Mouse (Mus musculus) kidney, postnatal 36 days (tissue): ENCODE data around the gene Cpm.

Experiments used
- DNase-seq, 2 experiments: peaks; one replicate each; pipeline ENCODE4 v3.0.0; 2021 to 2022; ENCODE audit warnings: mixed read lengths in 2 of 2

Cpm gene

GRCm38 (mm10) chr10:117649292-117650041 is 20.2 kb downstream of the Cpm start:
- DNase-seq = peak in 1 of 2 experiments; percentile 25

- no peak for DNase-seq
Measured at GRCm38 (mm10) chr10:117650042-117650655, 20.8 kb downstream of the Cpm start.

GRCm38 (mm10) chr10:117650725-117651124 is 21.4 kb downstream of the Cpm start:
- no peak for DNase-seq

GRCm38 (mm10) chr10:117651587-117652377 is 22.5 kb downstream of the Cpm start:
- DNase-seq = no peak

GRCm38 (mm10) chr10:117652378-117652774 is 23.1 kb downstream of the Cpm start:
- DNase-seq = no peak

- no peak for DNase-seq
Measured at GRCm38 (mm10) chr10:117652930-117653778, 23.9 kb downstream of the Cpm start.

- no peak for DNase-seq
Measured at GRCm38 (mm10) chr10:117653779-117654173, 24.5 kb downstream of the Cpm start.

- DNase-seq = no peak
Measured at GRCm38 (mm10) chr10:117654576-117655123, 25.4 kb downstream of the Cpm start.

GRCm38 (mm10) chr10:117655460-117655859 is 26.2 kb downstream of the Cpm start:
- no peak for DNase-seq

GRCm38 (mm10) chr10:117655908-117656661 is 26.8 kb downstream of the Cpm start:
- DNase-seq = no peak

- DNase-seq = no peak
Measured at GRCm38 (mm10) chr10:117656662-117656962, 27.3 kb downstream of the Cpm start.

GRCm38 (mm10) chr10:117656985-117657658 is 27.8 kb downstream of the Cpm start:
- DNase-seq = no peak

GRCm38 (mm10) chr10:117657659-117658306 is 28.5 kb downstream of the Cpm start:
- no peak for DNase-seq

- no peak for DNase-seq
Measured at GRCm38 (mm10) chr10:117658522-117659429, 29.5 kb downstream of the Cpm start.

- no peak for DNase-seq
Measured at GRCm38 (mm10) chr10:117659430-117659813, 30.1 kb downstream of the Cpm start.

GRCm38 (mm10) chr10:117659819-117660218 is 30.5 kb downstream of the Cpm start:
- DNase-seq = no peak

- peak; percentile 71 to 74 for DNase-seq
Measured at GRCm38 (mm10) chr10:117662316-117663055, 33.2 kb downstream of the Cpm start.

- peak in 1 of 2 experiments; percentile 40 for DNase-seq
Measured at GRCm38 (mm10) chr10:117663056-117663864, 34.0 kb downstream of the Cpm start.
